Mouse (Mus musculus) layer of hippocampus, adult 11-12 months (tissue): ENCODE data around the gene Zfp965.
"Not testable (repeated sequence)": the region's sequence is repeated elsewhere in the genome, so short reads cannot be mapped to it uniquely, and the experiment has no call there.

Source experiments
- DNase-seq: peaks from one replicate; pipeline ENCODE4 v3.0.0; 2022; ENCODE audit warnings: low spot score

Zfp965 gene

GRCm38 (mm10) chr2:175469685-175470084 is at the start of gene Zfp965:
Zfp965 (plus strand) TSS chr2:175469985.
- not testable (repeated sequence) for DNase-seq

GRCm38 (mm10) chr2:175435707-175436106 is 34.1 kb upstream of the Zfp965 start, which contains the start of gene Gm4724:
Gm4724 (minus strand) TSS chr2:175435807.
- DNase-seq, result not testable (repeated sequence)
